Mouse (Mus musculus): Measurements from ENCODE around the gene Rnf207.

Rnf207 gene

DNA sequence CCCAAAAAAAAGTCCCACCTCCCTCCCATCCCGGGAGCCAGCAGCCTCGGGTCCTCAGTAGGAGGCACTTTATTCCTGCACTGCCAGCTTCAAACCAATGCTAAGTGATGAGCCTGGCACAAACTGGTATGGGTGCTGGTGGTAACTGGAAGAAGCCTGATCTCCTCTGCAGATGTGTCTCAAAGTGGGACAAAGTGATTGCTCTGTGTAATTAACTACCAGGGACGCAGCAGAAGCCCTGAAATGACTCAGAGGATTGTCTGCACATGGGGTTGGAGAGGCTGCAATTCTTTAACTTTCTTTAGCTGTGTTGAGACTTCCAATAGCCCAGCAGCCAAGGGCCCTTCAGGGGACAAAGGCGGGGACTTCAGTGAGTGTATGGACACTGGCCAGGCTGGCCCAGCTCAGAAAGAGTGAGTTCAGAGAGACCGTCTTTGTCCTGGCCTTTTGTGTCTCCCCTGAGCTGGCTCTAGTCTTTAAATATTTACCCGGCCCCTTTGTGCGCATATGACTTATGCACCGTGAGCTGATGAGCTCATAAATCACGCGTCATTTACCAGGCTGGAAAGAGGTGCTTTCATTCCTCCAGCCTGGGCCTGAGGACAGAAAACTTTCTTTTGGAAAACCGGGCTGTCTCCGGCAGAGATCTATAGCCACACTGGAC, 26.6 kb downstream of the Rnf207 start:
- 21% methylated on average over 12 of the region's 12 CpGs for WGBS

DNA sequence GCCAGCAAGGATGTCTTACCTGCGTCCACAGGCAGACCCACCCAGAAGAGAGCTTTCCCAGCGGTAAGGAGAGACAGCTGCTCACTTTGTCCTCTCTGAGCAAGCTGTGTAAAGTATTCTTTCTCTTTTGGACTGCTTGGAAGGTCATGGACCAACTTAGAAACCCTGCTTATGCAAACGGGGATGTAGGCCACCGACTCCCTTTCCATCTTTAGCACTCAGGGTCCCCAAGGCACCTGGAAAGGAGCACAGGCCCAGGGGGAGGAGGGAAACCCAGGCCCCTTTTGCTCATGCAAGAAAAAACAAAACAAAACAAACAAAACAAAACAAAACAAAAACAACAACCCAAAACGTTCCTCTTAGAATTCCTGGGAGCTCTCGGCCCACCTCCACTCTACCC, 27.2 kb downstream of the Rnf207 start, which contains the start of gene Hes3:
Hes3 (minus strand) TSS at position 101 of the 400 bp plus-strand sequence.
- 38% methylated on average over 6 of the region's 6 CpGs for WGBS

- WGBS: 55% methylated on average over 11 of the region's 11 CpGs
Measured at GRCm38 (mm10) chr4:152290991-152291390, 27.8 kb downstream of the Rnf207 start.

DNA sequence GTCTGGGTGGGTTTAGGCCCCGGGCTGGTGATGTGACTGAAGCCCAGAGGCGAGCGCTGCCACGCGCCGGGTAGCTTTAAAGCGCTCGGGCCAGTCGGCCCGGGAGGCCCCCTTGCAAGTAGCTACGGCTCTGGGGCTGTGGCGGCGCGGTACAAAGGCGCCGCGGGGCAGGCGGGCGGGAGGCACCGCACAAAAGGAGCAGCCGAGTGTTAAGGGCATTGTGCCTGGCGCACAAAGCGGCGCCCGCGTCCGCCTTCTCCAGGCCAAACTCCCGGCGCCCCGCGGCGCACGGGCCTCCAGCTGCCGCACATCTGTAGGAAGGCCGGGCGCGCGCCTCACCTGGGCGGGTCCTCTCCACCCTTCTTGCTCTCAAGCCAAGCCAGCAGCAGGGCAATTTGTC, 28.4 kb downstream of the Rnf207 start:
- 3% methylated on average over 39 of the region's 39 CpGs for WGBS

GRCm38 (mm10) chr4:152288398-152288945, 30.3 kb downstream of the Rnf207 start:
- 72% methylated on average over 18 of the region's 18 CpGs for WGBS

DNA sequence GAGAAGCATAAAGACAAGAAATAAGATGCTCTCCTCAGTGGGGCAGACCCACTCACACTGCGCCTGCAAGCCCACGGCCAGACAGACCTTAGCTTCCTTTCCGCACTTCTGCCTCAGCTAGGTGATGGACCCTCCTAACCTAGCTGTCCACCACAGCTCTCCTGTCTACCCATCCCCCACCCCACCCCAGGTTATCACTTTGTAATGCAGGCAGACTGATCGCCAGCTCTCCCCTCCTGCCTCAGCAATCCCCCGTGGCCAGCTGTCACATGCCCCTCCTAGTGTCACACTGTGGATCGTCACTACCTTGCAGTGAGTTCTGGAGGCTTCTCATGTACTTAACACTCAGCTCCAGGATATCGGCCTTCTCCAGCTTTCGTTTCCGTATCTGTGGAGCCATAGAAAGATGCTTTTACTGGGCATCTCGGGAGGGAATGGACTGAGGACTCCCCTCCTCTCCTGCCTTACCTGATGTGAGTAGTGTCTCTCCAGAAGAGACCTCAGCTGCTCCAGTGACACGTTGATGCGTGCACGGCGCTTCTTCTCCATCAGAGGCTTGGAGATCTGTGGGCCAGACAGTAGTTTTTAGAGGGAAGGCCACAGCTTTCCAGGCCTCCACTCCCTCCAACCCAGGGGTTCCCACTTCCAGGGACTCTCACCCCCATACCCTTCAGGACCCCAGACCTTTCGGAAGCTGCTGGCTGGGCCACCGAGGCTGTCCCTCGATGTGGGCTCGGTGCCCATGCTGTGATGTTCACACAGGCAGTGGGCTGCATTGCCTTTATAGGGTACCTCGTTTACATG, 31.3 kb downstream of the Rnf207 start:
- 50% methylated on average over 19 of the region's 19 CpGs for WGBS

GRCm38 (mm10) chr4:152286887-152287286, 31.9 kb downstream of the Rnf207 start:
- 24% methylated on average over 26 of the region's 26 CpGs for WGBS

- WGBS: 4% methylated on average over 32 of the region's 32 CpGs
Measured at GRCm38 (mm10) chr4:152286183-152286582, 32.6 kb downstream of the Rnf207 start.

DNA sequence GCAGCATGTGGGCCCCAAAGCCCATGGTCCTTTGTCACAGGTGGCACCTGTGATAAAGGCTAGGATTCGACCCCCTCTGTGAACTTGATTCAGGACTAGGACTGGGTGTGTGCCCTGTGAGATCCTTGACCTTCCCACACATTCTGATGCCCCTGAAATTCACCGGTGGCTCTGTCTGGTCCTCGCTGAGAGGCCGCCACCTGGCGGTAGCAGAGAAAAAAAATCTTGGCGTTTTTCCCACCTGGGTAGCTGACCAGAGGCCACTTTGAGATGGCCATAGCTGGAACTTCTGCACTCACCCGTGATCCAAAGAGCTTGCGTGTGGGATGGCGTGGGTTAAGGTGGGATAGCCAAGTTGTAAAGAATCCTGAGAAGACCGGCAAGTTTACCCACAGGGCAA, 33.3 kb downstream of the Rnf207 start:
- 7% methylated on average over 10 of the region's 10 CpGs for WGBS

- WGBS: 10% methylated on average over 69 of the region's 70 CpGs
Measured at GRCm38 (mm10) chr4:152283186-152283950, 35.4 kb downstream of the Rnf207 start.

DNA sequence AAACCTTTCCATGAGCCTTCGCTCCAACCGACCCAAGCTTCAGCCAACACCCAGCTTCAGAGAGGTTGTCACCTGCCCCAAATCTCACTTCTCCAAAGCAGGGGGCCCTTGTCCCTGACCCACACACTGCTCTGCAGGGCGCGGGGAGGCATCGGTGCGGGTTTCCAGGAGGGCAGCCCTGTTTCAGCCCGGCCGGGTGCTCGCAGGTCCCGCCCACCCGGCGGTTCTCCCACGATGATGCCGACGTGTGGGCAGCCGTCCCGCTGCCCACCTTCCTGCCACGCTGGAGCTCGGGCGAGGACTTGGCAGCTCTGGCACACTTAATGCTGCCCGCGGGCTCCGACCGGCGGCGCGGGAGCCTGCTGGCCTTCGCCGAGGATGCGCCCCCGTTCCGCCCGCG, 36.1 kb downstream of the Rnf207 start:
- 18% methylated on average over 31 of the region's 34 CpGs for WGBS

GRCm38 (mm10) chr4:152281601-152282000, 37.2 kb downstream of the Rnf207 start:
- 75% methylated on average over 15 of the region's 15 CpGs for WGBS

DNA sequence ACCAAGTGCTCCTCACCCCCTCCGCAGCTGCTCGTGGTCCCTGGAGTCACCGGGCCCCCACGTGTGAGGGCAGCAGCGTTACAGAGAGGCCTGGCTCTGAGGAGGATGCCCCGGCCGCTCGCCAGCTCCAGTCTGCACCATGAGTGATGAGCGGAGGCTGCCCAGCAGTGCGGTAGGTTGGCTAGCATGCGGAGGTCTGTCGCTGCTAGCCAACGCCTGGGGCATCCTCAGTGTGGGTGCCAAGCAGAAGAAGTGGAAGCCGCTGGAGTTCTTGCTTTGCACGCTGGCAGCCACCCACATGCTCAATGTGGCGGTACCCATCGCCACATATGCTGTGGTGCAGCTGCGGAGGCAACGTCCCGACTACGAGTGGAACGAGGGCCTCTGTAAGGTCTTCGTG, 39.8 kb downstream of the Rnf207 start:
- 38% methylated on average over 23 of the region's 23 CpGs for WGBS

- 73% methylated on average over 2 of the region's 2 CpGs for WGBS
Measured at GRCm38 (mm10) chr4:152277916-152278315, 40.9 kb downstream of the Rnf207 start.

- 67% methylated on average over 10 of the region's 10 CpGs for whole genome bisulfite sequencing
Measured at GRCm38 (mm10) chr4:152276389-152277347, 42.1 kb downstream of the Rnf207 start.

DNA sequence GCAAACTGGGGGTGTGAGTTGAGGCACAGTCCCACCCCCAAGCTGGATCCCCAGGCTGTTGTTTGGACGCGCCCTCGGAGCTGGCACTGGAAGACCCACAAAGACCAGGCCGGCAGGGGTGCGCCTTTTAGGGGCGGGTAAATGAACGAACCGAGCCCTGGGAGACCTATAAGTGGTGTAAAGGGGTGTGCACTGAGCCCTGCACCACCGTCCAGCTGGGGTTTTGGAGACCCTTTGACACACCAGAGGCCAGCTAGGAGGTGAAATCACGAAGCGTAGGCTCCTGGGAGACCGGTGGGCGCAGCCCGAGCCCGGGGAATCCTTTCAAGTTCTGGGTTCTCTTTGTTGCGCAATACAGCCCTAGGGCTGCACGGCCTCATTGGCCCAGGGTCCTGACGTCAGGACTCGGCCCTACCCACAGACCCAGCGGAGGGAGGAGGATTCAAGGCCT, 44.1 kb downstream of the Rnf207 start:
- 24% methylated on average over 20 of the region's 20 CpGs for WGBS

GRCm38 (mm10) chr4:152273621-152274236, 45.1 kb downstream of the Rnf207 start, which contains the start of gene Gpr153:
TSS of gene Gpr153 (plus strand) at chr4:152274232.
- WGBS: 3% methylated on average over 41 of the region's 48 CpGs

DNA sequence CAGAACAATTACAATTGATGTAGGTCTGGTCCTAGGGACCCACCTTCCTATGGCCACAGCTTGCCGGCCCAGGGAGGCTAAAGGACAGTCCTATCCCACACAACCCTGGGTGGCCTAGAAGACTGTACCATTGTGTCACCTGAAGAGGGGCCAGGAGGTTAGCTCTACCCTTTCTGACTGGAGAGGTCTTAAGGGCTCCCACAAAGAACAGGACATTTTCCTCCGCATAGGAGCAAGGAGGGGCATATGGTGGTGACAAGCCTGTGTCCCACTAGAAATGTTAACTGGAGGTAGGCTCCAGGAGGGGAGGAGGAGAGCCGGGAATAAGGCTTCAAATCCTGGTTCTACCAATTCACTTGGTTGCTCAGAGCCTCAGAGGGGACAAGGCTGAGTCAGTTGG, 45.6 kb downstream of the Rnf207 start:
- WGBS: 39% methylated on average over 3 of the region's 3 CpGs

DNA sequence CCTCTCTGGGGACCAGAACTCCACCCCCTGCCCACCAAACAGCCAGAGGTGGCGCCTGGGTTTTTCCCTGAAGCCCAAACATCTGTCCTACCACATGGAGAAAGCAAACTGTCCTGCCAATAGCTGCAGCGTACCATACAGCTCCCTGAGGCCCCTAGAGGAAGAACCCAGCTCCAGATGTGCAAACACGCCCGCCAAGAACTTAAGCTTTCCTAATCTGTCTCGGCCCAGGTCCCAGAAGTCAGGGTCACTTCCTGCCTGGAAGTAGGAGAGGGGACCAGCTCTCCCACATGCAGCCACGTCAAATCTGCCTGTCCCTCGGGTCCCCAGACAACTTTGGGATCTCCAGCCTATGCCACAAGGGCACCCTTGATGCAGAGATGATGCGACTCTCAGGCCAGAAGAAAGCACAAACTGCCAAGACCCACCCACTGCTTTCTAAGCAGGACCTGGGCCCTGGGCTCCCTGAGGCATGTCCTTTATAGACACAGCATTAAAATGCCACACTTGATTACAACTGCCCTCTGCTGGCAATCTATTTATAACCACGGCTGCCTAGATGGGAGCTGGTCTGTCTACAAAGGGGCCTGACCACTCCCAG, 46.2 kb downstream of the Rnf207 start:
- 54% methylated on average over 9 of the region's 9 CpGs for WGBS

GRCm38 (mm10) chr4:152272006-152272405, 46.8 kb downstream of the Rnf207 start:
- 82% methylated on average over 7 of the region's 7 CpGs for WGBS

All from cerebral cortex, adult 2 months (tissue).